Mouse (Mus musculus) inflammation-experienced regulatory T-cells, adult 16 weeks (primary cell): ENCODE measurements around the gene Sec61a1. TPM values are rescaled to one million over a fixed set of nuclear protein-coding genes. Genes with fewer than 3 reads are reported as not detected.

Source experiments
- polyA plus RNA-seq: library from polyadenylated mRNA; unstranded; fragments of 100-300 nt; shearing (Covaris generic); gene quantifications from one replicate; pipeline ENCODE4 v1.2.1, GENCODE M21; 2017

The Sec61a1 gene
- polyA plus RNA-seq, result 281 TPM

GRCm38 (mm10) chr6:88518404-88519263, at the start of gene Sec61a1:
Gene Sec61a1 (minus strand): TSS chr6:88518905.

GRCm38 (mm10) chr6:88465181-88465920, 53.4 kb downstream of the Sec61a1 start, which contains the start of gene Ruvbl1:
Gene Ruvbl1 (plus strand): TSS chr6:88465409.

Other genes with a start within 250 kb of the Sec61a1 start
- gene Eefsec, start 72.4 kb downstream of the Sec61a1 start, polyA plus RNA-seq, result 55.2 TPM
- 86.4 TPM for gene Ruvbl1, start 53.5 kb downstream of the Sec61a1 start, polyA plus RNA-seq
- not detected for gene Kbtbd12, start 119.0 kb upstream of the Sec61a1 start, polyA plus RNA-seq
- gene Mgll, start 205.5 kb upstream of the Sec61a1 start, polyA plus RNA-seq, result 1.5 TPM